Mouse (Mus musculus) megakaryocyte, embryonic 14.5 days (primary cell): ENCODE measurements at regions not wholly inside any gene's neighbourhood (a gene's known extent, or its start where the extent isn't known, plus 50 kb on each side); places are given as distances from the start of the nearest gene placed in this dataset.

Experiments
- FLI1 ChIP-seq: IDR thresholded peaks from 2 replicates; pipeline ENCODE4 v1.6.1; 2012; ENCODE audit warnings: low read length, inconsistent platforms, mixed read lengths
- GATA1 ChIP-seq: IDR thresholded peaks from 3 replicates; pipeline ENCODE4 v1.6.1; 2012; ENCODE audit warnings: mixed read lengths, low read length, inconsistent platforms, borderline replicate concordance

GRCm38 (mm10) chr12:28047989-28048388 lies 504.2 kb downstream of the Dcdc2c start:
- TF ChIP-seq GATA1 (no peak), FLI1 (no peak)
